Mouse (Mus musculus): ENCODE results near the gene Mbnl2.
A peak's percentile ranks its signal among the peaks of the same experiment; 100 is the strongest.
"Not testable (repeated sequence)": the region's sequence is repeated elsewhere in the genome, so short reads cannot be mapped to it uniquely, and the experiment has no call there.

Mbnl2 gene

DNA sequence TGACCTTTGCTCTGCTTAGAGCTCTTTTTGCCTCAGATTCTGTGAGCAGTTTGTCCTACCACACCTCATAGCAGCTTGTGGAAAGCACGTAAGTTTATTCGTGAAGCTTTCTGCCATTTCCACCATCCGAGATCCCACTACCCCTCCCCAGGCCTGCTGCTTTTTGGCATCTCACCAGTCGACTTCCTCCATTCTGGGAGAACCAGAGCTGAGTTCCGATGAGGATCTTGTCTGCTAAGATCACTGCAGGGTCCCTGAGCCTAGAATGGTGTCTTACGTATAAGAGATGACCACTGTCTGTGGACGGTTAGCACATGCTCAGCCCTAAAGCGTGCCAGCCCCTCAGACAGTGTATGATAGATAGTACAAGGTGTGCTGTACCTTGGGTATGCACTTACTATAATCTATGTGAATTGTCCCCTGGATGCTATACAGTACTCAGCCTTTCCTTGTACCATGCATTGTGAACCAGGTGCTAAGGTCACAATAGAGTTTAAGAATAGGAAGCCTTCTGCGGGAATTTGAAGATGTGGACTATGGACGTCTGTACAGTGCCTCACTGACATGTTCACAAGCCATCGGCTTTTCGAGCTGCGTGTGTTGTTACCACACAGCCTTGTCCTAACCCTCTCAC, 55.5 kb downstream of the Mbnl2 start:
- DNase-seq = peak; percentile 39

DNA sequence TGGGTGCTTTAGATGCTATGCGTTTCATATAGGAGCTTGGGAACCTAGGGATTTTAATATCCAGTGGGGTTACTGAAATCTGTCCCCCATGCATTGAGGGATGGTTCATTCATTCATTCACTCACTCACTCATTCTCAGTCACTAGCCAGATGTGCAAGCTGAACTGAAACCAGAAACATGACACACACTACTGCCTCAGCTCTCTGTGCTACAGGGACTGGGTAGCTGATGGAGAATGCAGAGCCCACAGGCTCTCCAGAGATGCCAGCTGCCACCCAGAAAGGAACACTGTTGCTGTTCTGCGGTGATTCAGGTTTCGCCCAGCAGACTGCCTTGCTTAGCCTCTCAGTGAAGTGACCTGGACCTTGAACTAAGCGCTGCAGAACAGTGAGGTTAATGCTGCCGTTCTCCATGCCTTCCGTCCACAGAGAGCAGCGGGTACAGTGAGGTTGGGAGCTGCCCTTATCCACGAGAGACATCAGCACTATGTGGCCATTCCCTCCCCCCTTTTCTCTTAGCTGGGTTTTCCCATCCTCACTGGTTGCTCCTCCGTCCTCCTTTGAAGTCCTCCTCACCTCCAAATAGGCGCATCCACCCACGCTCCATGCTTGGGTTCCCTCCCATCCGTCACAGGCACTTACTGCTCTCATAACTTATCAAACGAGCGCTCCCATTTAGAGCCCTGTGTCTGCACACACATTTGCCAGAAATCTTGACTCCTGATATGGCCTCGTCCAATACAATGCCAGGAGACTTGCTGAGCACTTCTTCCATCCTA, 58.2 kb downstream of the Mbnl2 start:
- DNase-seq = no peak

DNA sequence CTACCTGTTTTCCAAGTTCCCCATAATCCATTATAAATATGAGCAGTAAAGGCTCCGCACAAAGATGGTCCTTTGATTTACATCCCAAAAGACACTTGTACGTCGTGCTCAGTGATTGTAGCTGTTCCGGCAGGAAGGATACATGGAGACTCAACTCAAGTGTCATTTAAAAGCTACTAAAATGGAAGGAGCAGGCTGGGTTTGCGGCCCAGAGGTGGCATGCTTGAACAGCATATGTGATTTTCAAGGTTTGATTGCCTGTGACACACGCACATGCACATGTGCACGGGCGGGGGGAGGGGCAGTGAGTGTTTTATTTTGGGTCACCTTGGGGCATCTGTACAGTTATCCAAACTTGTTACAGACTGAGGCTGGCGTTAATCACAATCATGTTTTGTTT, 59.9 kb downstream of the Mbnl2 start:
- DNase-seq = no peak

DNA sequence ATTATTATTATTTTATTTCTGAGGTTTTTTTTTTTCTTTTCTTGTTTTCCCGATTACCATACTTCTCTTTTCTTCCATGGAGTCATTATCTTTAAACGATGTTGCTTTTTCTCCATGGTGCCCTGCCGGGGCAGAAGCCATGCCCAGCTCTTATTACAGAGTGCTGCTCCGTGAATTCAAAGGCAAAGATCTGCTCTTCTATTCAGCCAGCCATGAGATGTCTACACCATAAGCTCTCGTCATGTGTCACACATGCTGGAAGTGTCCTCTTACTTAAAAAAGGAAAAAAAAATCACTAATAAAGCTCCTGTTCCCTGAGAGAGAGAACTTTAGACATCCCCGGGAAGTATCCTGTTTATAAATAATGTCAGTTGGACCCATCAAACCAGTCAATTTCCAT, 60.4 kb downstream of the Mbnl2 start:
- DNase-seq = no peak

DNA sequence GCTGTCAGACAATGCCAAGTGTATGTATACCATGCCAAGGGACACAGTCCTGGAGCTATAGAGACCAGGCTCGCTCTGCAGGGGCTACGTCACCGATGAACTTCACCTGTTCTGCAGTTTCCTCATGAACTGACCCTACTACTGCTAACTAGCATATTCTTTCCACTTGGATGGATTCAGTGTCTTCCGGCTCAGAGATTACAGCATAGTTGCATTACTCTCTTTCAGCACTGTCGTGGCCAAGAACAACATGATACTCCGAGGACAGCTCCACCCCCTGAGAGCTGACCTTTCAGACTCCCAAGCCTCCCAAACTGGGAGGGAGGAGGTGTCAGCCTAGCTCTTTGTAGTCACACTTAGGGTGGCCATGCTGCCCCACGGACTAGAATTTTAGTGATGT, 60.9 kb downstream of the Mbnl2 start:
- DNase-seq = no peak

DNA sequence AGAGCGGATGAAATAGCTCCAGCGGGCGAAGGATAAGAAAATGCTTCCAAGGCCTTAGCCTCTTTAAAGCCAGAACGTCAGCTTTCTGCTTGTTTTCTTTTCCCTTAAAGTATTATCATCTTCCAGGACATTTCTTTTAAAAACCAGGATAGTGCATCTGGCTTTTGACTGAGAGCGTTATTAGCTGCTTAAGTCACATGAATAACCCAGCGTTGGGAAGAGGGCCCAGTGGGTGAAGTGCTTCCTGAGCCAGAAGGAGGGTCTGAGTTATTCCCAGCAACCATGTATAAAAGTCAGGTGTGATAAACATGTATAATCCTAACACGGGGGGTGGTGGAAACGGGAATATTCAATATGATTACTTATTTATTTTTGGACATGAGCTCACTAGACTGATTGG, 61.4 kb downstream of the Mbnl2 start:
- no peak for DNase-seq

DNA sequence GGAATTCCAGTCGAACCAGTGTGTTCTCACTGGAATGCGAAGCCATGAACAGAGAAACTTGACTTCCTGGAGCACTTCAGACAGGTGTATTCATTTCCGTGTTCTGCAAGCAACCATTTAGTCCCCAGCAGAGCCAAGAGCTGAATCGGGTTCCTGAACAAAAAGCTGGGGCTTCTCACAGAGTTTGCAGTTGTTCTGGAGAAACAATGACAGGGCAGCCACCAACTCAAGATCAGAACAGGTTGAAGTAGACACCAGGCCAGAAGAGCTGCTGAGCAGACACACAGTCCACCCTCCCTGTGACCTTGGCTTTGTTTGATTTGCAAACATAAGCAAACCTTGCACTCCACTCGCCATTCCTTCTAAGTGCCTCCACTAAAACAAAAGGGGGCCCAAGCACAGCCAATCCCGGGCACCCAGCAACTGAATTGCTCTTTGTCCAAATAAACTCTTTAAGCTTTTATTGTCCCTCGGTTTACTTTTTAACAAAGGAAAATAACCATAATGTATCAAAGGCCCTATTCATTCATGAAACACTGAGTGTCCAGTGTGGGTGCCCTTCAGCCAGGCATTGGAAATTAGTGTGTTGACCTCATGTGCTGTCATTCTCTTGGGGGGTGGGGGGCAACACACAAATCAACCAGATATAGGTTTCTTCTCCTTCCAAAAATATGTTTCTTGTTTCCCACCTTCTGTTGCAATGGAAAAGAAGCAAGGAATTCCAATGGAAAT, 62.4 kb downstream of the Mbnl2 start:
- no peak for DNase-seq

DNA sequence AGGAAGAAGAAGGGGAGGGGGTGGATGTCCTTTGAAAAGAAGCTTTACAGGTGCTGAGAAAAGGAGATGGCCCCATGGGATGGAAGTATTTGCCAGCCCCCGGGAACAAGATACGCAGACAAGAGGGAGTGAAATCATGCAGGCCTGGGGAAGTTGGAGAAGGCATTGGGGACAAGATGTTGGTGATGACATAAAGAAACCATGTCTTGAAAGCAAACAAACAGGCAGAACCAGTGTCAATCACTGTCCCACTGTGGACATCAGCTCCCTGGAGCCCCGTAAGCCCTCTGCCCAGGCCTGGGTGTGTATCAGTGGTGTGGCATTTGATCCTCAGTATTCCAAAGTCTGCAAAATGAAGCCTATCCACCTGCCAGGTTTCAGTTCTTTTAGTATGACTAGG, 63.2 kb downstream of the Mbnl2 start:
- DNase-seq = no peak

DNA sequence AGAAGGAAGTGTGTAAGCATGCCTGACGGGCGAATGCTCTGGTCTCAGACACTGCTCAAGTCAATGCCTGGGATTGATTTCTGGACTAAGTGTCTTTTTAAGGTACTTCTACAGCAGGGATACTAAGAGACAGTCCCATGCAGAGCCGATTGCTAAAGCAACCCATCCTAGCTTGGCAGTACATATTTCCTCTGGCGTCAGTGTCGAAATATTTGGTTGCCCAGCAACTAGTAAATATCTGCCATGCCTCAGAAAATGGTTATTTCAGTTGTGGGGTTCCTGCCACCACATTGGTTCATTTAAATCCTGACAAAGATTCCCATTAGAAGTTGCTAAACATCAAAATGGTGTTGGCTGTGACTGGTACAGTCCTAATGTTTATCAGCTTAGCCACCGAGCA, 66.4 kb downstream of the Mbnl2 start:
- no peak for DNase-seq

DNA sequence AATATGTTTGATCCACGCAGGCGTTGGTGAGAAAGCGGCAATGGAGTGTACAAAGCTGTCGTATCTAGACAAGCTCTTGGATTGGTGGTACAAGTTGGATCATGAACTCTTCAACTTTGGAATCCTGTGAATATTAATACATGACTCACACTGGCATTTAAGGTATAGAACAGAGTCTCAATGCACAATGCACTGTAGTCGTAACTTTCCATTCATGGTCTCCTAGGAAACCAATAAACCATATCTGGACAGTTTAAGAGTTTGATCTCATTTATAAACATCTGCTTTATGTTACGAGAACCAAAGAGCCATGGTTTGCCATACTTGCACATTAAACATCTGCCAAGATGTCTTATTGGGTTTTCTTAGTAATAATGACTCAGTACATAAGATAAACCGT, 66.9 kb downstream of the Mbnl2 start:
- DNase-seq = no peak

DNA sequence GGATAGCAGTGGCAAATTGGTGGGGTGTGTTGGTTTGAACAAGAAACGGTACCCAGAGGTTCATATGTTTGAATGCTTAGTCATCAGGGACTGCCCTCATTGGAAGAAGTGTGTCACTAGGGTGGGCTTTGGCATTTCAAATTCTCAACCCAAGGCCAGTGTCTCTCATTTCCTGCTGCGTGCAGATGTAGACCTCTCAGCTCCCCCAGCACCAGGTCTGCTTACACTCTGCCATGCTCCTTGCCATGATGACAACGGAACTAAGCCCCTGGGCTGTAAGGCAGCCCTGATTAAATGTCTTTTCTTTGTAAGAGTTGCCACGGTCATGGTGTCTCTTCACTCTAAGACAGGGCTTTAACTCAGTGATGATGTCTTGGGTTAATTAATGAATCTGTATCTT, 69.2 kb downstream of the Mbnl2 start:
- no peak for DNase-seq

DNA sequence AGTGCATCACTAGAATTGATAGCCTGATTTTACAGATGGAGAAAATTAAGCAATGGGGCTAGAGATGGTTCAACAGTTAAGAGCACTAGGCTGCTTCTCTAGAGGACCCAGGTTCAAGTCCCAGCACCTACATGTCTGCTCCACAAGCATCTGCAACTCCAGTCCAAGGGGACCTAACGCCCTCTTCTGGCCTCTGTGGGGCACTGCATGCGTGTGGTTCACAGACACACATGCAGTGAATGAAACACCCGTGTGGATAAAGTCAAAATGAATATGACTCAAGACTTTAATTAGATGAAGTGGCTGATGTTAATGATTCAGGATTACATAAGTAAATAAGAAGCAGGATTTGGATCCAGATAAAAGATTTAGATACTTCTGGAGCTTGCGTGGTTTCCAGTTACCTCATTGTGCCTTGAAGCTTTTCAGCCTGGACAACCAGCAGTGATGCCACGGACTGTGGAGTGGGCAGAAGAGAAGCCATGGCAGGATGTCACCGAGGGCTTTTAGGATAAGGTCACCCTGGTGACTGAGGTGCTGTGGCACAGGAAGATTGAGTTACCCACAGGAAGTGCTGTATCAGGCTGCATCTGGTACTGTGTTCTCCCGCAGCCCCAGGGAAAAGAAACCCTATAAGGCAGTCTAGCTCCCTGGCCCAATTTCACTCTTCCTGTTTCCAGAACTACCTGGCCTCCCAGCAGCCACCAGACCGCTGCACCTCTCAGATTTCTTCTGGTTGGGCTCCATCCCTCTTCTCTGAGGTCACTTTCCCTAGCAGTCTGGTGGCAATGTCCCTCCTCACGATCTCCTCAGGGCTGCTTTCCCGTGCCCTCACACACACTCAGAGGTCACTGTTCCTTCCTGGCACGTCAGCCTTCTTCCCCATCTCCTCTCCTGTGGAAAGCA, 72.2 kb downstream of the Mbnl2 start:
- DNase-seq = no peak

DNA sequence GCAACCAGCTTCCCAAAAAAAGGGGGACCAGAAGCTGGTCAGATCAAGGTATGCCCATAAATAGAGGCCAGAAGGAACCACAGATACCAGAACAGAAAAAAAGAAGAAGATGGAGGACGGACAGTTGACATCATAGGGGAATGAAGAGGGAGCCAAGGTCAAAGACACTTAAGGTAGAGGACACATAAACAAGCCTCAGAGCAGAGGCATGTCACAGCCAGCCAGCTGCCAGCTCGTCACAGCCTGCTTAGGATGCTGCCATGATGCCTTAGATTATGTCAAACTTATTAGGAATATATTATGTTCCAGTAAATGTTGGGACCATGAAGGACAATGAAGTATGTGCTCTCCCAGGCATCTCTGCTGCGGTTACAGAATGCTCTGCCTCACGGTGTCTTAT, 73.9 kb downstream of the Mbnl2 start:
- DNase-seq = no peak

DNA sequence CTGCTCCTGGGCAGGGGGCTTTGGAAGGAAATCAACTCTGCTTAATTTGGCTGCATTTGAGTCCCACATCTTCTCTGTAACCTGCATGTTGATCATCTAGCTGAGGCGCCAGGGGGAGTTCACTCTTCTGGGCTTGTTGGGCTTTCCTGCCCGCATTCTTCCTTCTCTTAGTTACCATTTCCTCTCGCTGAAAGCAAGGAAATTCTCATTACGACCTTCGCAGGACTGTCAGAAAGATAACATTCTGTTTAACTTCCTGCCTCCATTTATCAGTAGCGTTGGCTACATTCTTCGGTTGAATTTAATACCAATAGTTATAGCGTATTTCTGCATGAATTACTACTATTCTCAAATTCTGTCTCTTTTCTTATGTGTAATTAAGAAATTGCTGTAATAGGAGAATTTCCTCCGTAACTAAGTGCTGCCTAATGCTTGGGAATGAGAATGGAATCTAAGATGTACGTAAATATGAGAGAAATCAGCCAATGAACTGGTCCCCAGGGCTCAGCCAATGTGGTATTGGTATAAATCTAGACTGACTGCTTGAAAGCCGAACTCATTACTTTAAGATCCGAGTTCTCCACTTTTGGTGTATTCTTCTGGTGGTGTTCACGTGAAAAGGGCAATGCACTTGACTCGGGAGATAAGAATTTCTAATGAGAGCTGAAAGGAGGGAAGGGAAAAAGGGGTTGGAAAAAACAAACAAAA, 76.8 kb downstream of the Mbnl2 start:
- no peak for DNase-seq

DNA sequence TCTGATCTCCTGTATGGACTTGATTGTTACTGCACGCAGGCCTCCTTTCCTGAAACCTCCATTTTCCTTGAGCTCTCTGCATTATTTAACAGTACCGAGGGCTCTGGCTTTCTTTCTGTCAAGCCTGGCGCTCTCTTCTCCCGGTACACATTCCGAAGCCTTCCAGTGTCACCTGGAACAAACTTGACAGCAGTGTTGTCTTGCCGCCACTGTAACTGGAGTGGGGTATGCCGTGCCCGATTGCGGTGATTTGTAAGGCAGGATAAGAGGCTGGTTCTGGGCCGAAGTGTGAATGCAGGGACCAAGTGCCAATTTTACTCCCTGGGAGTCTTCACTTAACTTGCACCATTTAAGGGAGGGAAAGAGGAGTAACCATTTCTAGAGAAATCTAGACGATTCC, 77.7 kb downstream of the Mbnl2 start:
- no peak for DNase-seq

DNA sequence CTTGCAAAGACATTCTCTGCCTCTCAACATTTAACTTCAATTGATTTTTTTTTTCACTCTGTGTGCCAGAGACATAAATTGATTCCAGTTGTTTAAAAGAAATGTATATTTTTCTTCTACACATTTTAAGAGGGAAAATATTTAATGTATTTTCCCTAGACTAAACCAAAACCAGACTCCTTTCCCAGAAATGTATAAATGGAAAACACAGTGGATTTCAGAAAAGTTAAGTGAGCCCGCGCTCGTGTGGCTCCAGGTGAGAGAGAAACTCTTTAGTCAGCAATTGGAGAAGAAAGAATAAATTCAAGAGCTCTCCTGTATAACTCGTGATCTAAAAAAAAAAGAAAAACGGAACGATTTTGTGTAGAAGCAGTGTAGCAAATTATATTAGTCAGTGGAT, 79.1 kb downstream of the Mbnl2 start:
- DNase-seq = no peak

DNA sequence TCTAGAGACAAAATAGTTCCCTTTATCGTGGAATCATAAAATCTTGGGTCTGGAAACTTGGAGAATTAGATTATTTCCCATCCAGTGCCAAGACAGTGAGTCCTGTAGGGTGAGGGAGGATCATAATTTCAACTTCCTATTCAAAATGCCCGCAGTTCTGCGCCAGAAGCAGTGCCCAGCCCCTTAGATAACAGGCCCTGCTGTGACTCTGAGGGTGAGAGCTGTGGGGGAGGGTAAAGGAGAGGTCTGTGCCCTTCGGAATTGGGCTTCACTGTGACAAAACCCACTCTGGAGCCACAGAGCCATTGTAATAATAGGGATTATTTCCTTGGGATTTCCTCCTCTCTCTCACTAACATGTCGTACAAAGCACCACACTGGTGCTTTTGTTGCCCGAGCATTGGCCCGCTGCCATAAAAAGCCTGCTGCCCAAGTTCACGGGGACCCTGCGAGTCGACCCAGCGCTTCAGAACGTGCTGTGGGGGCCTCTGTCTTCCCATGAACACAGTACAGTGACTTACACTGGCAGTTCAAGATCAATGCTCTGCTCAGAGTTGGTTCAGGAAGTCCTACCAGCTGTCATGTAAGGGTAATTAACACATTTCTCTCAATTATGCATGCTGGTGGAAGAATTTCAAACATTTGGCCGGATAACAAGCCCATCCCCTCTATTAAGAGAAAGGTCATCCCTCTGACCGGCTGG, 79.7 kb downstream of the Mbnl2 start:
- peak; percentile 38 for DNase-seq

DNA sequence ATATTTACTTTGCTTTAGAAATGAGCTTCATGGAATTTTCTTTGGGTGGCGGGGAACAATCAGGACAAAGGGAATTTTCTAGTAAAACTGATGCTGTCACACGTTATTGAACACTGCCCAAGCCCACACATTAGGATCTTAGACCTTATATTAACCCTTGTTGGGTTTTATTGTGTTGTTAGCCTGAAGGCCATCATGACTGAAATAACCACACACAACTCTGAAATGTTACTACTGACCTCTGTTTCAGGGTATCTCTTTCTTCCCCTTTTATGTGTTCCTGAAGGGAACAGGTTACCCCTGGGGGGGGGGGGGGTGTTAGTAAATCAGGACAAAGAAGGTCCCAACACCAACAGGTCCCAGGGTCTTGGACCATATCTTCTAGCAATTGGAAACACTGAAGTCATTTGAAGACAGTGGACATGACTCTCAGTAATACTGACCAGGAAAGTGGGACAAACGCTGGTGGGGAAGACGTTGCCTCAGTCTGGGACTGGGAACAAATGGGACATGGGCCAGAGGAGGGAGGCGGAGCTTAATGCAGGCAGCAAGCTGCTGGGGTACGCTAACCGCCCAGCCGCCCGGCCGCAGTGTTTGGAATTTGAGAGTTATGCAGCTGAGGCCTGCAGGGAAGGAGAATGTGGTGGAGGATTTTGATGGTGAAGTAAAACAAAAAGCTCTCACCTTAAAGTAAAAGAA, 80.4 kb downstream of the Mbnl2 start:
- no peak for DNase-seq

DNA sequence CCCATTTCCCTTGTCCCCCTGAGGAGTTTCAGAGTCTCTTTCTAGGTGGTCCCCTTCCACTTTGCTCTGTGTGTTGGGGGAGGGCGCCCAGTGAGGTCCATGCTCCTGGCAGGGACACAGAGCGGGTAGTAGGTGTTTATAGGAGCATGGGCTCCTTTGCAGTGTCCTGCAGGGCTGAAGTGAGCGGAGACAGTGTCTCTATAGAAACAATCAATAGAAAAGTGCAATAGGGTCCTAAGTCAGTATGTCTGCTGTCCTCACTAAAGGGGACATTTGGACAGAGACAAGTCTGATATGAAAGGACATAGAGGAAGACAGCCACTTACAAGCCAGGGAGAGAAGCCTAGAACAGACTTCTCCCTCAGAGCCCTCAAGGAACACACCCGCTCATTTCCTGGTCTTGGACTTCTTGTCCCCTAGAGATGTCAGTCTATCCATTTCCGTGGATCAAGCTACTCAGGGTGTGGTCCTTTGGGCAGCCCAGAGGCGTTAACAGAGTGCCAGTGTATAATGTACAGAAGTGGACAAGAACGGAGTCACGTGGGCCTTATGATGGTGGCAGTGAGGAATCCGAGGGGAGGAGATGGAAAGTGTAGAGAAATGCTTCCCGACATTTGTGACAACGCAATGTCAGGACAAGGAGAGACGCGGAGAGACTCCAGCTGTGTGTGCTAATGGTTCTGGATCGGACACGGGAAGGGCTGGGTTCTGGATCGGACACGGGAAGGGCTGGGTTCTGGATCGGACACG, 82.0 kb downstream of the Mbnl2 start:
- no peak for DNase-seq

DNA sequence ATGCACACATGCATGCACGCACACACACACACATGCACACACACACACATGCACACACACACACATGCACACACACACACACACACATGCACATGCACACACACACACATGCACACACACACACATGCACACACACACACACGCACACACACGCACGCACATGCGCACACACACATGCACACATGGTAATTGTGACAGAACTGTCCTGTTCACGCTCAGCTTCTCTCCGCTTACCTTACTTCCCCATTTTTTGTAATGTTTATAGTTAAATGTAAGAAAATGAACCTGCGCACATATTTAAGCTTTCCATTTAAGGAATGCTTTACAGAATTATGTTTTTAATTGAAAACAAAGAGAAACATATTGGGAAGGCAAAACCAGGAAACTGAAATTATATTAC, 84.1 kb downstream of the Mbnl2 start:
- DNase-seq = not testable (repeated sequence)

Measured in cerebellum, adult 8-10 months (tissue).